Mouse (Mus musculus): ENCODE results near the gene Myt1l. TPM values are rescaled to one million over a fixed set of nuclear protein-coding genes. Genes with fewer than 3 reads are reported as not detected.

The Myt1l gene
- total RNA-seq, 2 experiments from 2014 or later: not detected

DNA sequence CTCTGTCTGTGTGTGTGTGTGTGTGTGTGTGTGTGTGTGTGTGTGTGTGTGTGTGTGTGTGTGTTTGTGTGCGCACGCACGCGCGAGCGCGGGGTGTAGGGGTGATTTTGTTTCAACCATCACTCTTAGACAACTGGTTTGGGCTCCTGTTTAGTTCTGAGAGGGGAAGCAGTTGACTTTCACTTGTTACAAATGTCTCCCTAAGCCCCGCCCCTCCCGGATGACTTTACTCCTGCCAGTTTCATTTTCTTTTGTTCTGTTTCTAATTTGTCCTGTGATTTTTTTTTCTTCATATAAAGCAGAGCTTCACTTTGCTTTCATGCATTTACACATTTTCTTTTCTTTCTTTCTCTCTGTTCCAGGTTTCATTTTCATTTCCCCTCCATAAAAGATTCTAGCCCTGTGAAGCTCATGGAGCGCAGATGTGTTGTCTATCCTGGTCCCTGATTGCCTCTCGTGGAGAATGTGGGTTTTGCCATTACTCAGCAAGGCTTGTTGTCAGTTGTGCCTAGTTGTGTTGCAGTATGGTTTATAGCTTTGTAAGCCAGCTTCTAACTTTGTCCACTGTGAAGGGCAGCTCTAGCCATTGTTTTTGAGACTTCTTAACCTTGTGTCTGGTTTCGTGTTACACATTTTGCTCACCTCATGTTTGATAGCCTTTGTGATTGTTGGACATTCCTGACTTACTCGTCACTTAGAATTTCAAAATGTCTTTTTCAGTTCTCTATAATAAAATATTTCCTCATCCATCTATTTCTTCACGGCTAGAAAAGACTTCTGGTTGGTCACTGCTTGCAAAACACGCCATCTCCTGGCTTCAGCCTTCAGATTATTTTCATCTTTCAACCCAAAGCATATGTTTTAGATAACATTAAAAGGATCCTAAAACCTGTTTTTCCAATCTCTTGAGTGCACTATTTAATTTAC, 184.9 kb downstream of the Myt1l start:
- DNase-seq (ENCODE audit: low spot score): no peak

GRCm38 (mm10) chr12:29723722-29724338, 195.6 kb downstream of the Myt1l start:
- DNase-seq (ENCODE audit: low spot score): no peak

DNA sequence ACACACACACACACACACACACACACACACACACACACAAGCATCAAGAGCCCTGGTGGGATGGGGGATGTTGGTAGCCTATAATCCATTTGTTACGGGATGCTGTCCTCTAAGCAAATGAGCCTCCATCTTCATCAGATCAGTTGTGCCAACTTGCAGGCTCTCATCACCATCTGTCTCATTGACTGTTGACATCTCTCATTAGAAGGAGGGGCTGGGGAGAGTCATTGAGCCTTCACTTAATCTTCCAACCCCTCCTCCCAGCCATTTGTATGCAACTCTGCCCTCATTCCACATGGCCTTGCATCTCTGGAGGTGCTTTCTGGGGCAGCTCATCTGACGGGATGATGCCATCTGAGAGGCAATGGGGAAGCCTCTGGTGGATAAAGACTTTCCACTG, 200.1 kb downstream of the Myt1l start:
- DNase-seq (ENCODE audit: low spot score): no peak

GRCm38 (mm10) chr12:29740346-29741025, 212.3 kb downstream of the Myt1l start:
- no peak for DNase-seq (ENCODE audit: low spot score)

GRCm38 (mm10) chr12:29741181-29741580, 213.0 kb downstream of the Myt1l start:
- DNase-seq (ENCODE audit: low spot score): no peak

DNA sequence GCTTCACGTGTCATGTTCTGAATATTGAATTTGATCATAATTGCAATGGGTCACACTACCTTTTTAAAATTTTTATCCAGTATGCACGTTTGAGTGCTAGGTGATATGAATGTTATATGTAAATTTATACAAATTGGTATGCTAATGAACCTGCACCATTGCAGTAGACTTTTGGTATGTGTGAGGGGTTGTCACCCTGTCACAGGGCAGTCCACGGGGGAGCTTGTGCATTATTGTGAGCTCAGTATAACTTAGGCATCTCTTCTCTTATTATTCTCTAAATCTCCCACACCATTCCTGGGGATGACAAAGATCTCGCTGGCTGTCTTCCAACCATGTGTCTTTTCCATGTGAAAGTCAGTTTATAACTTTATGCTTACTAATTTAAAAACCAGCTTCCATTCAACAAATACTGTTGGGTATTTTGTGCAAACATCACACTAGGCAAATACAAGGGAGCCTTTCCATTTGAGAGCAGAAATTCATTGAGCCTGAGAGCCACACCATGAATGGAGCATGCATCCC, 222.5 kb downstream of the Myt1l start:
- DNase-seq (ENCODE audit: low spot score): no peak

DNA sequence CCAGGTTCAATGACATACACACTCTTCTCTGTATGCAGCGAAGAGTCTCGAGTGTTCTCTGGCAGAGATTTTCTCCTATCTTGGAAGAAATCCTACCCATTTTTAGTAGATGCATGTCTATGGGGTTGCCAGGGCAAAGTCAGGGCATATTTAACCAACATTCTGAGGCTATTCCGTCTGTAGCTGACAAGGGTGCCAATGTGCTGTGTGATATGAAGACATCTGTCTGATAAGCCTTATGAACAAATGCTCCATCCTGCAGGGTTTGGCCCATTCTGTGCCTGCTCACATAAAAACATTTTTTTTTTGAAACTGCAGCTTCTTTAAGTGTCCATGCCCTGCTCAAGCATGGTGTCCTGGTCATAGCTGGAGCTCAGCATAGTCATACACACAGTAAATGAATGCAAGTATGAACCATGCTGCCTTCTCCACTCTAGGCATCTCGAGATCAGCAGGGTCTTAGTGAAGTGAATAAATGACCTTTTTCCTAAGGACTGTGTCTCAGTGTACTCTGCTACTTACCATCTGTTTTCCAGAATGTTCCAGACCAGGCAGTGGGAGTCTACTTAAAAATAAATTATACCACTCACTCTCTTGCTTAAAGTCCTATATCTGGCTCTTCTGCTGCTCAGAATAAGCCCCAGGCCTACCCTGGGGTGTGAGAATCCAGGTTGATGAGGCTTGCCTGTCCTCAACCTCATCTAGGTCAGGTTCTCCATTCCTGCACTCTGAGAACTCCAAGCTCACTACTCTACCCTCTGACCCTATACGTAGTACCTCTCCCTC, 227.1 kb downstream of the Myt1l start:
- no peak for DNase-seq (ENCODE audit: low spot score)

DNA sequence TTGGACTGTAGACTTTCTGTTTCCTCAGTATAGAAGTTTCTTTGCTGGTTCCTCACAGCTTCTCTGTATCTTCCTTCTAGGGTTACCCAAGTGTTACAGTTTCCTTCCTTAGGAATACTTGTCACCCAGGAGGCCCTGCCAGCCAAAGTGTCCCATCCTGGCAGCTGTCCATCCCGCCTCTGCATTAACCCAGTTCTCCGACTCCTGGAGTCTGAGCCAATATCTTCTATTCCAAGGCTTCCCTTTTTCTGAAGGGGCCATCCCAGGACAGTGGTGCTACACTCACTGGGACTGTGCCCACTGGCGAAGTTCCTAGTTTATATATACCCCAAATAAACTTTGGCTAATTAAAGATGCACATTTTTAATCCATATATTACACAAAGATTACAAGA, 227.7 kb downstream of the Myt1l start:
- peak; percentile 32 for DNase-seq (ENCODE audit: low spot score)

GRCm38 (mm10) chr12:29760611-29761010, 232.4 kb downstream of the Myt1l start:
- DNase-seq (ENCODE audit: low spot score): peak; percentile 48

DNA sequence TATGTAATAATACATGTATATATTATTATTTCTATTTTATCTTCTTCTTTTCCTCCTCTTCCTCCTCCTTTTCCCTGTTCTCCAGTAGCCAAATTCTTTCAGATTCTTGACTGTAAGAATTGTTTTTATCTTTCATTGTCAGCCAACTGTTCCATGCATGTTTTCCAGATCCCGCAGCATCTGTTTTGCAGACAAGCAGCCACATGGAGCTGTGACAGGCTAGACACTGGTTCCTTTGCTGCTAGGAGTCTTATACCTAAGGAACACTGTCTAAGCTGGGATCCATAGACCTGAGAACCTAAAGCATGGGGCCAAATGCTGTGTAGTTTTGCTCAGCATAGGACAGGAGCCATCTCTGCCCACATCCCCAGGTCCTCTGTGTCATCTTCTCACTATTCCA, 238.0 kb downstream of the Myt1l start:
- no peak for DNase-seq (ENCODE audit: low spot score)

- peak; percentile 16 for DNase-seq (ENCODE audit: low spot score)
These were observed 243.6 kb downstream of the Myt1l start for GRCm38 (mm10) chr12:29771791-29772190.

DNA sequence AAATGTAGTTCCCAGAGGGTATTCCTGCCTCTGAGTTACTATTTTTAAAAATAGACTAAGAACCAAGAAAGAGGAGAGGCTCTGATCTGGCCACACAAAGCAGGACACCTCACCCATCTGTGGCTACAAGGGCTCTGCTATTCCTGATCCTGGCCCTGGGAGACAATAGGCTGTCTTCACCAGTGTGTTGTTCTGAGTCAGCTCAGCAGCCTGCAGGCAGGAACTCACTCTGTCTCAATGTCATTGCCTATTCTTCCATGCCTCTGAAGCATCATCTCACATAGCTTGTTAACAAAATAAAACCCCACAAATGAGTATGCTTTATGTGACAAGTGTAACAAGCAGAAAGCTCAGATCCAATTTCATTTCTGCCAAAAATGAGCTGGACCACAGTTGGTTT, 244.2 kb downstream of the Myt1l start:
- no peak for DNase-seq (ENCODE audit: low spot score)

GRCm38 (mm10) chr12:29778901-29779300, 250.7 kb downstream of the Myt1l start:
- DNase-seq (ENCODE audit: low spot score): no peak

GRCm38 (mm10) chr12:29789319-29790050, 261.3 kb downstream of the Myt1l start:
- DNase-seq (ENCODE audit: low spot score): no peak

DNA sequence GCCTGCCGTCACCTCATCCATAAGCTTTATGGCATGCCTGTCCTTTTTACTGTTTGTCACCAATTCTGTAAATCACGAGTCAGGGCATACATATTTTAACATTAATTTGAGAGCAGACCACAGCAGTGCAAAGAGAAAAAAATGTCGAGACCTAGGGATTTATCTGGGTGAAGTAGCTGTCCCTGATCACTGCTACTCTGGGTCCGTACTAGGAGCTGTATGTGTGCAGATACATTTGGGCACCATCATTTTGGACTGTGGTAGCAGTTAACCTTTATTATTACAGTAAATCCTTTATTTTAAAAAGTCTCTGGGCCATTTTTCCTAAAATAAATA, 261.8 kb downstream of the Myt1l start:
- no peak for DNase-seq (ENCODE audit: low spot score)

DNA sequence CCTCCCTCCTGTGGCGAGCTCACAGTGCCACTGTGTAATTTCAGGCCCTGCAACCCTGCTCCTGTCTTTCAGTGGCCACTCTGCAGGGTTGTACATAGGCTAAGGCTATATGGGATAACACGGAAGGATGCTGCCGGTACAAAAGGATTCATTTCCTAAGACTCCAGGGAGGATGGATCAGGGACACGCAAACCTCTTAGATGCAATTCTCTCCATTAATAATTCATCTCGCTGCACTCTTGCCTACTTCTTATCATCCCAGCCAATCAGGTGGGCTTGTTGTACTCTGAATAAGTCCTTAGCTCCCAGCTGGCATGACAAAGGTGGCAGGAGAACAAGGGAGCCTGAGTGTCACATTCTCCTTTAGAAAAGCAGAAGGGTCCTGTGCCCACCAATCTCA, 264.8 kb downstream of the Myt1l start:
- no peak for DNase-seq (ENCODE audit: low spot score)

DNA sequence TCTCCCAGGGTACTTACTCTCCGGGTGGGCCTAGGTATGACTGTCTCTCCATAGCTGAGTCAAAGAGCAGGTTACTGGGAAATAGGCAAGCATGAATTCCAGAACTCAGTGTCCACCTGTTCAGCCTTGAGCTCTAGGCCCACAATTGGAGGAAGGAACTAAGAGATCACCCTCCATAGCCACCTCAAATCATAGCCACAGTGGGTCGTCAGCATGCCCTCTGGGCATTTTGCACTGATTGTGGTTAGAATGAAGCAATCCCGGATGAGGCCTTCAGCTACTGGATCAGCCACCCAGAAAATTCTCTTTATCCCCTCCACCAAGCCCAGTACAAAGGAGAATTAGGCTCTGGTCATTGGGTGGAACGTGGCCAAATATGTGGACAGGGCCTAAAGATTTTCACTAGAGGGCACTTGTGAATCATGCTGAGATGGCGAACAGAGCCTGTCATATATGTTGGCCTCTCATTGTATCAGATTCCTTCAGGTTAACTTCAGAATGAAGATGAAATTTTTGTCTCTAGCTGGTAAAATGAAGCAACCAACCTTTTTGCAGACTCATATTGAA, 267.0 kb downstream of the Myt1l start:
- peak; percentile 22 for DNase-seq (ENCODE audit: low spot score)

- no peak for DNase-seq (ENCODE audit: low spot score)
These were observed 270.6 kb downstream of the Myt1l start for GRCm38 (mm10) chr12:29798595-29799391.

- no peak for DNase-seq (ENCODE audit: low spot score)
These were observed 278.2 kb downstream of the Myt1l start for GRCm38 (mm10) chr12:29806415-29806814.
